Mouse (Mus musculus): ENCODE results near the gene Ctsg. TPM values are rescaled to one million over a fixed set of nuclear protein-coding genes. Genes with fewer than 3 reads are reported as not detected.

The Ctsg gene
- not detected for polyA plus RNA-seq (2014; fragmentation: Illumina TruSeq; extraction: RNeasy Lipid Tissue Mini Kit (QIAGEN cat#74804); ENCODE audit: low read depth, low replicate concordance)

DNA sequence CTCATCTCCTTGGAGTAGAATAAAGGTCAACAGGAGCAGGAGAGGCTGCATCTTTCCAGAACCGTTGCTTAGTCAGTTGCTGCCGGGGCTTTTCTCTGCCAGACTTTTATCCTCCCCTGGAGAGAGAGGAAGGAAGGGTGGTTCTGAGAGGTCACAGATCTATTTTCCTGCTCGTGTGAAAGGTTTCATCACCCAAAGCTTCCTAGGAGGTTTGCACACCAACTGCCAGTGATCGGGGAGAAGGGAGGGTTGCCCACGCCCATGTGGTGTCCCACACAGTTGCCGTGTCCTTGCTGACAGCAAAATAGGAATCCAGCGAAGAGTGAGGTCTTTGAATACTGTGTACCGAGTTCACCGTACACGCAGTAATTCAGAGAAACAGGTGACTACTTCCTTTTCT is at the start of gene Ctsg:
Gene Ctsg, minus strand, starts transcription at position 189 of the 400 bp plus-strand sequence.

DNA sequence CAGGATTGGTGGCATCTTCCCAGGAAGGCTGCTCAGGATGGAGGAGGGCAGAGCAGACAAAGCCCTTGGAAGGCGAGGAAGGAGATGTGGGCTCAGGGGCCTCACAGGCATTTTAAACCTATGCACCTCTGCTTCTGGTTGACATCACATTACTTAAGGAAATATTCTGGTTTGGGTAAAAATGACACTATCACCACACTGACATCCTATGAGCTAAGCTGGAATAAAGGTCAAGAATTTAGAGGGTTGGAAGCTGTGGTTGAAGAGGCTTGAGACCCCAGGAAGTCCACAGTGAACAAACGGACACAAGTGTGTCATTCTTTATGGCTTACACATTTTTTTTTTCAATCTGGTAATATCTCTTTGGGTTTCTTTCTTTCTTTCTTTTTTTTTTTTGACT is 30.1 kb upstream of the Ctsg start, which contains the start of gene Gzmd:
Gene Gzmd, minus strand, starts transcription at position 101 of the 400 bp plus-strand sequence.

DNA sequence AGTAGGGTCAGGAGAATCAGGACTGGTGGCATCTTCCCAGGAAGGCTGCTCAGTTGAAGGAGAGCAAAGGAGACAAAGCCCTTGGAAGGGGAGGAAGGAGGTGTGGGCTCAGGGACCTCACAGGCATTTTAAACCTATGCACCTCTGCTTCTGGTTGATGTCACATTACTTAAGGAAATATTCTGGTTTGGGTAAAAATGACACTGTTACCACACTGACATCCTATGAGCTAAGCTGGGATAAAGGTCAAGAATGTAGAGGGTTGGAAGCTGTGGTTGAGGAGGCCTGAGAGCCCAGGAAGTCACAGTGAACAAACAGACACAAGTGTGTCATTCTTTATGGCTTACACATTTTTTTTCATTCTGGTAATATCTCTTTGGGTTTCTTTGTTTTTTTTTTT is 18.2 kb upstream of the Ctsg start, which contains the start of gene Gzme:
Gene Gzme, minus strand, starts transcription at position 101 of the 400 bp plus-strand sequence.

DNA sequence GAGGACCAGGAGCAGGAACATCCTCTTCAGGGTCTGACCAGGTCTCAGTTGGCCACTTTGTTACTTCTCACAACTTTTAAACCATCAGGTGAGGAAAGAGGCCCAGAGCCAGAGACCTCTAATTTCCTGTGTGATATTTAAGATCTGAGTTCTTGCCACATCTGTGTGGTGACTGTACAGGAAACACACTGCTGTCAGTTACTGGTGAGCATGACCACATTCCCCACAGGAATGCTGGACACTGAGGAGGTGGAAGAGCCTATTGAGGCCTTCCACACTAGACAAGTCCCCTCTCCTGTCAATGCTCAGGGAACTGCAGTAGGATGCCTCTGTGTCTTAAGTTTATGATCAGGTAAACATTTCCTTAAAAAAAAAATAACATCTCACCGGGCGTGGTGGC is 17.2 kb downstream of the Ctsg start, which contains the start of gene Mcpt8:
Gene Mcpt8, minus strand, starts transcription at position 107 of the 400 bp plus-strand sequence.

DNA sequence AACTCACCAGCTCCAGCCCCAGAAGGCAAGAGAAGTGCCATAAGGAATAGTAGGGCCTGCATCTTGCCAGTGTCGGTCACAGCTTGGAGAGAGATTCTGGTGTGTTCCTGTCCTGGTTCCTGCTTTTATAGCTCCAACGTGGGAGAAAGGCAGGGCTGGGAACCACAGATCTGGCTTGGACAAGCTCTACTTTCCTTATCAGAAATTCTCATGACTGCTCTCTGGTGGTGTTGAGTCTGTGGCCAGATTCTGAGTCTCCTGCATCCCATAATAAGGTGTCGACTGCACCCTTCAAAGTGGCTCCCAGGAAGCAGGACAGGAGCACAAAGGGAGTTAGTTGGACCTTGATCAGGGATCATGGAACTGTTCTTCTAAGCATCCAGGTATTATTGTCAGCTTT is 40.2 kb downstream of the Ctsg start, which contains the start of gene Mcpt4:
Gene Mcpt4, minus strand, starts transcription at position 101 of the 400 bp plus-strand sequence.

Other genes with a start within 250 kb of the Ctsg start
- gene Nynrin, start 248.6 kb downstream of the Ctsg start, polyA plus RNA-seq (2014; fragmentation: Illumina TruSeq; extraction: RNeasy Lipid Tissue Mini Kit (QIAGEN cat#74804); ENCODE audit: low read depth, low replicate concordance) = 0.03 TPM
- gene Cbln3, start 218.2 kb downstream of the Ctsg start, polyA plus RNA-seq (2014; fragmentation: Illumina TruSeq; extraction: RNeasy Lipid Tissue Mini Kit (QIAGEN cat#74804); ENCODE audit: low read depth, low replicate concordance) = 0.38 TPM
- gene Khnyn, start 217.6 kb downstream of the Ctsg start, polyA plus RNA-seq (2014; fragmentation: Illumina TruSeq; extraction: RNeasy Lipid Tissue Mini Kit (QIAGEN cat#74804); ENCODE audit: low read depth, low replicate concordance) = 2.2 TPM
- 15.9 TPM for gene Sdr39u1, start 202.3 kb downstream of the Ctsg start, polyA plus RNA-seq (2014; fragmentation: Illumina TruSeq; extraction: RNeasy Lipid Tissue Mini Kit (QIAGEN cat#74804); ENCODE audit: low read depth, low replicate concordance)
- gene Cma1, start 157.9 kb downstream of the Ctsg start, polyA plus RNA-seq (2014; fragmentation: Illumina TruSeq; extraction: RNeasy Lipid Tissue Mini Kit (QIAGEN cat#74804); ENCODE audit: low read depth, low replicate concordance) = not detected
- gene Cma2, start 151.6 kb downstream of the Ctsg start, polyA plus RNA-seq (2014; fragmentation: Illumina TruSeq; extraction: RNeasy Lipid Tissue Mini Kit (QIAGEN cat#74804); ENCODE audit: low read depth, low replicate concordance) = not detected
- gene Mcpt1, start 84.6 kb downstream of the Ctsg start, polyA plus RNA-seq (2014; fragmentation: Illumina TruSeq; extraction: RNeasy Lipid Tissue Mini Kit (QIAGEN cat#74804); ENCODE audit: low read depth, low replicate concordance) = not detected
- not detected for gene Mcpt9, start 72.1 kb downstream of the Ctsg start, polyA plus RNA-seq (2014; fragmentation: Illumina TruSeq; extraction: RNeasy Lipid Tissue Mini Kit (QIAGEN cat#74804); ENCODE audit: low read depth, low replicate concordance)
- not detected for gene Mcpt2, start 60.5 kb downstream of the Ctsg start, polyA plus RNA-seq (2014; fragmentation: Illumina TruSeq; extraction: RNeasy Lipid Tissue Mini Kit (QIAGEN cat#74804); ENCODE audit: low read depth, low replicate concordance)
- gene Mcpt4, start 40.3 kb downstream of the Ctsg start, polyA plus RNA-seq (2014; fragmentation: Illumina TruSeq; extraction: RNeasy Lipid Tissue Mini Kit (QIAGEN cat#74804); ENCODE audit: low read depth, low replicate concordance) = 0.25 TPM
- gene Mcpt8, start 17.3 kb downstream of the Ctsg start, polyA plus RNA-seq (2014; fragmentation: Illumina TruSeq; extraction: RNeasy Lipid Tissue Mini Kit (QIAGEN cat#74804); ENCODE audit: low read depth, low replicate concordance) = not detected
- gene Gzme, start 18.1 kb upstream of the Ctsg start, polyA plus RNA-seq (2014; fragmentation: Illumina TruSeq; extraction: RNeasy Lipid Tissue Mini Kit (QIAGEN cat#74804); ENCODE audit: low read depth, low replicate concordance) = not detected
- gene Gzmd, start 30.0 kb upstream of the Ctsg start, polyA plus RNA-seq (2014; fragmentation: Illumina TruSeq; extraction: RNeasy Lipid Tissue Mini Kit (QIAGEN cat#74804); ENCODE audit: low read depth, low replicate concordance) = not detected
- gene Gzmg, start 57.0 kb upstream of the Ctsg start, polyA plus RNA-seq (2014; fragmentation: Illumina TruSeq; extraction: RNeasy Lipid Tissue Mini Kit (QIAGEN cat#74804); ENCODE audit: low read depth, low replicate concordance) = not detected
- 39.5 TPM for gene Gzmn, start 72.0 kb upstream of the Ctsg start, polyA plus RNA-seq (2014; fragmentation: Illumina TruSeq; extraction: RNeasy Lipid Tissue Mini Kit (QIAGEN cat#74804); ENCODE audit: low read depth, low replicate concordance)
- gene Gzmf, start 108.8 kb upstream of the Ctsg start, polyA plus RNA-seq (2014; fragmentation: Illumina TruSeq; extraction: RNeasy Lipid Tissue Mini Kit (QIAGEN cat#74804); ENCODE audit: low read depth, low replicate concordance) = not detected
- not detected for gene Gzmc, start 132.1 kb upstream of the Ctsg start, polyA plus RNA-seq (2014; fragmentation: Illumina TruSeq; extraction: RNeasy Lipid Tissue Mini Kit (QIAGEN cat#74804); ENCODE audit: low read depth, low replicate concordance)
- not detected for gene Gzmb, start 159.7 kb upstream of the Ctsg start, polyA plus RNA-seq (2014; fragmentation: Illumina TruSeq; extraction: RNeasy Lipid Tissue Mini Kit (QIAGEN cat#74804); ENCODE audit: low read depth, low replicate concordance)